Mouse (Mus musculus): Measurements from ENCODE around the gene Fgfr2.

DNA sequence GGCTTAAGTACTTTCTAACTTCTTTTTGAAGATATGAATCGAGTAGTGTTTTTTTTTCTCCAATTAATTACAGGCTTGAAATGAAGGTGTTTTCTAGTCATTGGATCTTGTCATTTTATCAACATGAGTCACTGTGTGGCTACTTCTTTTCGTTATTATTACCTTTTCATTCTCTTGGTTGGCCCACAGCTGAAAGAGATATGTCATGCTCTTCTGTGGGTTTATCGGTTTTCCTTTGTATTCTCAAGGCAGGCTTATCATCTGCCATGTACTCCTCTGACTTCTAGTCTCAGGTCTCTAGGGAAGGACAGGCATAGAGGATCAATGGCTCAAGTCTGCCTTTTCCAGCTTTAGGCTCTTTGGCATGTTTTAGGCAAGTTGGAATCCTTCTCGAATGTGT, 712.2 kb downstream of the Fgfr2 start:
- no peak for TF ChIP-seq CTCF (IDR thresholded peaks at IDR 0.05; ENCODE audit: control insufficient read depth, insufficient read depth, insufficient replicate concordance, low read depth, low read length)
- TF ChIP-seq POLR2A (IDR thresholded peaks at IDR 0.05; ENCODE audit: control insufficient read depth, low read depth, low read length): no peak
